1 mouse cellular context compared by ENCODE assay signal in genomic region chr15:31573287-31573686, GRCm38 (mm10).
A peak's percentile ranks its signal among the peaks of the same experiment; 100 is the strongest.
TF ChIP-seq lines count a peak whose summit lies in the region.

No protein-coding gene starts in this region.

TF ChIP-seq in MEL, 35 proteins besides CTCF, POLR2A, EP300 and RAD21 (continued from another document):
- TF ChIP-seq USF2 (IDR thresholded peaks at IDR 0.05; ENCODE audit: borderline replicate concordance in 1 of 2, insufficient read depth in 1 of 2, low read depth in 1 of 2, low read length in 2 of 2) (no peak), TBP (IDR thresholded peaks at IDR 0.05; ENCODE audit: low read depth, low read length) (0 out of 2 replicates have a peak, but pooled peaks have one; percentile 42), RCOR1 (IDR thresholded peaks at IDR 0.05; ENCODE audit: low read depth, low read length) (peak; percentile 68), ZMIZ1 (IDR thresholded peaks at IDR 0.05; ENCODE audit: low read depth, low read length) (no peak), TCF12 (IDR thresholded peaks at IDR 0.05; ENCODE audit: low read depth, low read length) (peak; percentile 87), JUND (IDR thresholded peaks at IDR 0.05; ENCODE audit: low read depth, low read length) (no peak), GATA1 (IDR thresholded peaks at IDR 0.05; ENCODE audit: low read depth, low read length) (peak; percentile 86), MXI1 (IDR thresholded peaks at IDR 0.05; ENCODE audit: low read depth, low read length) (peak; percentile 30; the same call in 1 of the 2 replicates), BHLHE40 (IDR thresholded peaks at IDR 0.05; ENCODE audit: borderline replicate concordance, low read depth, low read length) (no peak; the same call in 1 of the 2 replicates), NELFE (IDR thresholded peaks at IDR 0.05; ENCODE audit: low read depth, low read length) (no peak), POLR2AphosphoS2 (IDR thresholded peaks at IDR 0.05; ENCODE audit: low read length) (no peak), MAFK (IDR thresholded peaks at IDR 0.05; ENCODE audit: borderline replicate concordance, low read depth, low read length) (no peak; the same call in 1 of the 2 replicates), MYC (IDR thresholded peaks at IDR 0.05; ENCODE audit: low read depth, low read length) (no peak)
